Mouse (Mus musculus) midbrain, embryonic 11.5 days (tissue): ENCODE data around the gene Tcp11l2. TPM values are rescaled to one million over a fixed set of nuclear protein-coding genes. Genes with fewer than 3 reads are reported as not detected.

ENCODE experiments used
- ATAC-seq: fragments of 200-750 bp; cut with Nextera tagmentation; 2 replicates; pipeline ENCODE4 v1.8.0; 2017; ENCODE audit warnings: moderate TSS enrichment, moderate library complexity; ENCODE audit not compliant: low FRiP score
- DNase-seq: peaks from one replicate; pipeline ENCODE4 v3.0.0; 2015; ENCODE audit warnings: low spot score; ENCODE audit errors: missing footprints
- H3K27ac ChIP-seq: fragments of 300-500 bp; sonication (generic); 2 replicates; pipeline ENCODE4 v1.5.1; 2014; ENCODE audit warnings: low read depth, low read length
- H3K27me3 ChIP-seq: fragments of 300-500 bp; sonication (generic); 2 replicates; pipeline ENCODE4 v1.6.1; 2014; ENCODE audit warnings: mild to moderate bottlenecking, low read length, moderate library complexity, mixed read lengths; ENCODE audit not compliant: control insufficient read depth, insufficient read depth
- H3K36me3 ChIP-seq: fragments of 300-500 bp; sonication (generic); 2 replicates; pipeline ENCODE4 v1.6.1; 2014; ENCODE audit warnings: mild to moderate bottlenecking, low read length, moderate library complexity, mixed read lengths; ENCODE audit not compliant: control insufficient read depth, insufficient read depth
- H3K4me1 ChIP-seq: fragments of 300-500 bp; sonication (generic); 2 replicates; pipeline ENCODE4 v1.6.1; 2014; ENCODE audit warnings: low read length; ENCODE audit not compliant: control insufficient read depth, insufficient read depth
- H3K4me2 ChIP-seq: fragments of 300-500 bp; sonication (generic); 2 replicates; pipeline ENCODE4 v1.6.1; 2014; ENCODE audit warnings: mild to moderate bottlenecking, moderate library complexity
- H3K4me3 ChIP-seq: fragments of 300-500 bp; sonication (generic); 2 replicates; pipeline ENCODE4 v1.5.1; 2014; ENCODE audit warnings: low read depth, low read length
- H3K9ac ChIP-seq: fragments of 300-500 bp; sonication (generic); 2 replicates; pipeline ENCODE4 v1.6.1; 2014; ENCODE audit warnings: low read length
- H3K9me3 ChIP-seq: fragments of 300-500 bp; sonication (generic); 2 replicates; pipeline ENCODE4 v1.6.1; 2016; ENCODE audit warnings: low read length; ENCODE audit not compliant: control insufficient read depth
- WGBS: fragments of 180-500 bp; shearing (Covaris S2); extraction: QIAGEN DNeasy Blood & Tissue Kit; methylation state at CpG from one replicate; pipeline ENCODE4 v1.1.7; 2014; 5-methylcytosine and 5-hydroxymethylcytosine counted together
- polyA plus RNA-seq: library from polyadenylated mRNA; unstranded; fragments of >200 nt; fragmentation: Nextera tagmentation; extraction: Ambion mirVana; gene quantifications from 2 replicates; pipeline ENCODE4 v1.2.1, GENCODE M21; 2014

Gene Tcp11l2
- polyA plus RNA-seq, 1 experiment from 2014 or later, result 9.4 TPM

- H3K4me1 ChIP-seq, result no peaks in the 10 kb centered on the region
- DNase-seq, result no peak
- no peak for ATAC-seq
- H3K9ac ChIP-seq, result no peak overlapping the region
- H3K9me3 ChIP-seq, result no peaks in the 10 kb centered on the region
- 90% methylated on average over 2 of the region's 2 CpGs for WGBS
- no peaks in the 10 kb centered on the region for H3K27me3 ChIP-seq
- no peak overlapping the region for H3K4me3 ChIP-seq
- H3K4me2 ChIP-seq, result no peak overlapping the region
- no peaks in the 10 kb centered on the region for H3K36me3 ChIP-seq
- H3K27ac ChIP-seq, result no peak overlapping the region
These were observed 23.9 kb upstream of the Tcp11l2 start for GRCm38 (mm10) chr10:84552477-84552876.

GRCm38 (mm10) chr10:84554291-84555009 lies 22.0 kb upstream of the Tcp11l2 start:
- Histone ChIP-seq H3K9me3 (no peaks in the 10 kb centered on the region), H3K27ac (no peak overlapping the region), H3K27me3 (no peaks in the 10 kb centered on the region), H3K9ac (no peak overlapping the region), H3K4me3 (no peak overlapping the region), H3K4me2 (no peak overlapping the region), H3K4me1 (no peaks in the 10 kb centered on the region), H3K36me3 (no peaks in the 10 kb centered on the region)
- DNase-seq (peak; percentile 64), ATAC-seq (no peak)
- WGBS, result 36% methylated on average over 6 of the region's 6 CpGs

GRCm38 (mm10) chr10:84556120-84556519 lies 20.3 kb upstream of the Tcp11l2 start:
- H3K9me3 ChIP-seq, result no peaks in the 10 kb centered on the region
- no peak overlapping the region for H3K27ac ChIP-seq
- no peak for ATAC-seq
- H3K4me1 ChIP-seq, result no peaks in the 10 kb centered on the region
- no peak overlapping the region for H3K4me2 ChIP-seq
- H3K9ac ChIP-seq, result no peak overlapping the region
- 79% methylated on average over 2 of the region's 2 CpGs for WGBS
- H3K36me3 ChIP-seq, result no peaks in the 10 kb centered on the region
- no peaks in the 10 kb centered on the region for H3K27me3 ChIP-seq
- peak; percentile 26 for DNase-seq
- no peak overlapping the region for H3K4me3 ChIP-seq

GRCm38 (mm10) chr10:84558511-84558910 lies 17.9 kb upstream of the Tcp11l2 start:
- DNase-seq (peak; percentile 82), ATAC-seq (no peak)
- WGBS, result 83% methylated on average over 1 of the region's 1 CpGs
- H3K27me3 ChIP-seq, result no peaks in the 10 kb centered on the region
- H3K4me3 ChIP-seq, result no peak overlapping the region
- H3K9me3 ChIP-seq, result no peaks in the 10 kb centered on the region
- H3K4me1 ChIP-seq, result no peaks in the 10 kb centered on the region
- no peak overlapping the region for H3K9ac ChIP-seq
- H3K36me3 ChIP-seq, result no peaks in the 10 kb centered on the region
- H3K27ac ChIP-seq, result no peak overlapping the region
- H3K4me2 ChIP-seq, result no peak overlapping the region

GRCm38 (mm10) chr10:84559986-84560385 lies 16.4 kb upstream of the Tcp11l2 start:
- Histone ChIP-seq H3K36me3 (no peaks in the 10 kb centered on the region), H3K4me2 (no peak overlapping the region), H3K27me3 (no peaks in the 10 kb centered on the region), H3K9me3 (no peaks in the 10 kb centered on the region), H3K4me3 (no peak overlapping the region), H3K9ac (no peak overlapping the region), H3K4me1 (no peaks in the 10 kb centered on the region), H3K27ac (no peak overlapping the region)
- WGBS, result 87% methylated on average over 4 of the region's 4 CpGs
- DNase-seq, result no peak
- no peak for ATAC-seq

GRCm38 (mm10) chr10:84562121-84562520 lies 14.3 kb upstream of the Tcp11l2 start:
- H3K4me3 ChIP-seq, result no peak overlapping the region

GRCm38 (mm10) chr10:84562567-84563554 lies 13.6 kb upstream of the Tcp11l2 start:
- H3K4me2 ChIP-seq, result no peak overlapping the region
- H3K27me3 ChIP-seq, result no peaks in the 10 kb centered on the region
- no peak overlapping the region for H3K9ac ChIP-seq
- H3K9me3 ChIP-seq, result no peaks in the 10 kb centered on the region
- no peaks in the 10 kb centered on the region for H3K36me3 ChIP-seq
- DNase-seq (peak; percentile 64), ATAC-seq (no peak)
- H3K4me1 ChIP-seq, result no peaks in the 10 kb centered on the region
- H3K27ac ChIP-seq, result no peak overlapping the region
- H3K4me3 ChIP-seq, result no peak overlapping the region
- 68% methylated on average over 13 of the region's 13 CpGs for WGBS

More at GRCm38 (mm10) chr10:84562121-84562520, 14.3 kb upstream of the Tcp11l2 start:
- H3K4me1 ChIP-seq, result no peaks in the 10 kb centered on the region
- H3K9me3 ChIP-seq, result no peaks in the 10 kb centered on the region
- H3K4me2 ChIP-seq, result no peak overlapping the region
- no peak overlapping the region for H3K9ac ChIP-seq
- WGBS, result 68% methylated on average over 5 of the region's 5 CpGs
- ATAC-seq, result no peak
- DNase-seq, result peak; percentile 83
- H3K36me3 ChIP-seq, result no peaks in the 10 kb centered on the region
- H3K27me3 ChIP-seq, result no peaks in the 10 kb centered on the region
- H3K27ac ChIP-seq, result no peak overlapping the region

- no peaks in the 10 kb centered on the region for H3K36me3 ChIP-seq
- H3K27me3 ChIP-seq, result no peaks in the 10 kb centered on the region
- H3K9ac ChIP-seq, result no peak overlapping the region
- ATAC-seq (no peak), DNase-seq (no peak)
- no peak overlapping the region for H3K27ac ChIP-seq
- H3K4me2 ChIP-seq, result no peak overlapping the region
- WGBS, result 88% methylated on average over 8 of the region's 8 CpGs
- no peaks in the 10 kb centered on the region for H3K4me1 ChIP-seq
- H3K4me3 ChIP-seq, result no peak overlapping the region
- no peaks in the 10 kb centered on the region for H3K9me3 ChIP-seq
These were observed 12.0 kb upstream of the Tcp11l2 start for GRCm38 (mm10) chr10:84564427-84564826.
